Mouse (Mus musculus): ENCODE measurements at regions not wholly inside any gene's neighbourhood (a gene's known extent, or its start where the extent isn't known, plus 50 kb on each side); places are given as distances from the start of the nearest gene placed in this dataset.
"Not testable (repeated sequence)": the region's sequence is repeated elsewhere in the genome, so short reads cannot be mapped to it uniquely, and the experiment has no call there.

DNA sequence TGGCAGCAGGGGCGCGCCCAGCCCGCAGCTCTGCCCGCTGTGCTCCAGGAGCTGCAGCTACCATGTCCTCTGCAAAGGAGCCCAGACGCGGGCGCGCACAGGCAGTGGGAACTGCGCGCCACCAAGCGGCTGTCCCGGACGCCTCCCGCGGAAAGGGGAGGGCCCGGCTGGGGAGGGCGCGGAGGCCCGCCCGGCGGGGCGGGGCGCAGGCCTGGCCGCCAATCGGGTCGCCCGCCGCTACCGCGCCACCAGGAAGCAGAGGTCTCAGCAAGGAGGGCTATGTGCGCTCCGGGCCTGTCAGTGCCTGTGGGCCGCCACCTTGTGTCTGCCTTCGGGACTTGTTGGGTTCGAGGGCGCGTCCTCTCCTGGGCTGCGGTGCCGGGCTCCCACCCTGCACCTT, 367.0 kb upstream of the Ywhaq start:
- DNase-seq: peak; percentile 1

DNA sequence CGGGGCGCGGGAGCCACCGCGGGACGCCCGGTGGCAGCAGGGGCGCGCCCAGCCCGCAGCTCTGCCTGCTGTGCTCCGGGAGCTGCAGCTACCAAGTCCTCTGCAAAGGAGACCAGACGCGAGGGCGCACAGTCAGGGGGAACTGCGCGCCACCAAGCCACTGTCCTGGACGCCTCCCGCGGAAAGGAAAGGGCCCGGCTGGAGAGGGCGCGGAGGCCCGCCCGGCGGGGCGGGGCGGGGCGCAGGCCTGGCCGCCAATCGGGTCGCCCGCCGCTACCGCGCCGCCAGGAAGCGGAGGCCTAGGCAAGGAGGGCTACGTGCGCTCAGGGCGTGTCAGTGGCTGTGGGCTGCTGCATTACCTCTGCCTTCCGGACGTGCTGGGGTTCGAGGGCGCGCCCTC, 361.3 kb upstream of the Ywhaq start:
- DNase-seq: not testable (repeated sequence)

DNA sequence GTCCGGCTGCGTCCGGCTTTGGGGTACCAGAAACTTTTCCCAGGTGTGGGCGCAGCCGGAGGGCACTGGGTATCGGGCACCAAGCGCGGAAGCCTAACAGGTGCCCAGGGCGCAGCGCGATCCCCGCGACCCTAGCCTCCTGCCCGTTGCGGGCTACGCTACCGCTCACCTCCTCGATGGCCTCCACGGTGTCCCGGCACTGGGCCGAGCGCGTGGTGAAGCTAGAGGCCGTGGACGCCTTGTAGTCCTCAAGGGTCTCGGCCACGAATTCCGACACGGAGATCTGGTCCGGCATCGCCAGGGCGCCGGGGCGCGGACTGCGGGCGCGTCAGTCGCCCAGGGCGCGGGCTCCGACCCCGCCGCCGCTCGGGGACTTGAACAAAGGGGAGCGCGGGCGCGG, 360.9 kb upstream of the Ywhaq start:
- not testable (repeated sequence) for DNase-seq

DNA sequence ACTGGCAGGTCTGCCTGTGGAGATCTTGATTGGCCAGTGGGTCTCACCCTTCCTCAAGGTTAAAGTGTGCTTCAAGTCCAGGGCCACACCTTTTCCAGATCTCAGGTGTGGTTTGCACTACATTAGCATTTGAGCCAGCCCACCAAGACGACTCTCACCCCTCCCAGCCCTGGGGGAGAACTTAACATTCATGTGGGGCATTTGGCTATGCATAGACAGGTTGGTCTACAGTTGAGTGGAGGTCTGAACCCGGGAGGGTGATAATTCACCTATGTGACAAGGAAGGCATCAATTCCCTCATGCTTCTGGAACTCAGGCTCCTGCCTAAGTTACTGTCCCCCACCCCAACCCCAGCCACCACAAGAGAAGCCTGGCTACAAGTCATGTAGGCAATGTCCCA, 350.3 kb upstream of the Ywhaq start:
- DNase-seq: not testable (repeated sequence)
